Mouse (Mus musculus) megakaryocyte, embryonic 14.5 days (primary cell): Measurements from ENCODE around the gene Pbx4. TPM values are rescaled to one million over a fixed set of nuclear protein-coding genes. Genes with fewer than 3 reads are reported as not detected.

ENCODE experiments used
- H3K27me3 ChIP-seq: replicated peaks from 2 replicates; pipeline ENCODE3; 2012; ENCODE audit warnings: inconsistent platforms
- H3K36me3 ChIP-seq: replicated peaks from 2 replicates; pipeline ENCODE3; 2012; ENCODE audit warnings: low read length, inconsistent platforms, mixed read lengths
- H3K4me1 ChIP-seq: 2 replicates; pipeline ENCODE4 v1.6.1; 2012; ENCODE audit warnings: inconsistent platforms
- H3K4me3 ChIP-seq: replicated peaks from 2 replicates; pipeline ENCODE3; 2012; ENCODE audit warnings: moderate library complexity, mild to moderate bottlenecking, inconsistent platforms
- H3K9me3 ChIP-seq: 2 replicates; pipeline ENCODE4 v1.6.1; 2012; ENCODE audit warnings: inconsistent platforms
- FLI1 ChIP-seq: IDR thresholded peaks from 2 replicates; pipeline ENCODE4 v1.6.1; 2012; ENCODE audit warnings: low read length, inconsistent platforms, mixed read lengths
- GATA1 ChIP-seq: IDR thresholded peaks from 3 replicates; pipeline ENCODE4 v1.6.1; 2012; ENCODE audit warnings: mixed read lengths, low read length, inconsistent platforms, borderline replicate concordance
- polyA plus RNA-seq: library from polyadenylated mRNA; stranded (reverse); fragments of >175 nt; gene quantifications from 2 replicates; pipeline ENCODE4 v1.2.3, GENCODE M21; 2012; ENCODE audit warnings: low replicate concordance; ENCODE audit not compliant: insufficient read depth

The Pbx4 gene
- polyA plus RNA-seq, 1 experiment = 1.7 TPM

DNA sequence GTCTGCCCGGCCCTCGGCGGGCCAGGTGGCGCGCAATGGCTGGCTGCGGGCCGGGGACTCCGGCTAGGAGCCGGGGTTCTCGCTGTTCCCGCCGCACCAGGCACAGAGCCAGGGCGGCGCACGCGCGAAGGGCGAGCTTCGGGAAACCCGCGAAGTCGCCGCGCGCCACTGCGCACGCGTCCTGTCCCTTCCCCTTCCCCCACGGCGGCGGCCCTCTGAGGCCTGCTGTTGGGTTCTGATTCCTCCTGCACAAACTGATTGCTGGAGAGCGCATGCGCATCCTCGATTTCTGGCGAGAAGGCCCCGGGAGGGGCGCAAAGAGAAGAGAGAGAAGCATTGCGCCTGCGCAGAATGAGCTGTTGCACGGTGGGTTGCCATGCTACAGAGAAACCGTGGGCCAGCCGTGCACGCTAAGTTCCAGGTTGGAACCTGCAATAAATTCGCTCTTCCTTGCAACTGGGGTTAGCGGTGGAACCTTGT lies 70.8 kb downstream of the Pbx4 start:
- no peaks in the 10 kb centered on the region for H3K9me3 ChIP-seq
- H3K4me3 ChIP-seq = peak overlapping the region; percentile 99
- TF ChIP-seq GATA1 (no peak), FLI1 (no peak; the same call in 1 of the 2 replicates)
- no peaks in the 10 kb centered on the region for H3K27me3 ChIP-seq
- peaks cover 29% of the 10 kb centered on the region for H3K36me3 ChIP-seq
- peaks cover 67% of the 10 kb centered on the region for H3K4me1 ChIP-seq

DNA sequence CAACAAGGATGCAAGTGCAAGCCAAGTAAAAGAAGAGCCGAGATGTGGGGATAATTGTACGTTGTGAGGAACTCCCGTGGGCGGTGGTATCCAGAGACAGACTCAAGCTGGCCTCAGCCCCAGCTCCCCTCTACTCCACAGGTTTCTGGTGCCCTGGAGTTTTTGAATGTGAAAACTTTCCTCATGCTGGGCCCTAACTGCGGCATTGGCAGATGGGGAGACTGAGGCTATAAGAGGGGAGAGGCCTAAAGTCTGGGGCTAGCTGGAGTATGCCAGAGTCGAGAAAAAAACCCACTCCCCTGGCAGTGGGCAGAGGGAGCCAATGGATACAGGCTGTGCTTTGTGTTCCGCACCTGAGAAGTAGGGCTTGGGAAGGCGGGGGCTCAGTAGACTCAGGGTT lies 71.8 kb downstream of the Pbx4 start:
- H3K4me3 ChIP-seq = no peak overlapping the region
- H3K27me3 ChIP-seq = no peaks in the 10 kb centered on the region
- H3K4me1 ChIP-seq = peaks cover 67% of the 10 kb centered on the region
- H3K9me3 ChIP-seq = no peaks in the 10 kb centered on the region
- TF ChIP-seq FLI1 (no peak), GATA1 (no peak)
- H3K36me3 ChIP-seq = peaks cover 32% of the 10 kb centered on the region

DNA sequence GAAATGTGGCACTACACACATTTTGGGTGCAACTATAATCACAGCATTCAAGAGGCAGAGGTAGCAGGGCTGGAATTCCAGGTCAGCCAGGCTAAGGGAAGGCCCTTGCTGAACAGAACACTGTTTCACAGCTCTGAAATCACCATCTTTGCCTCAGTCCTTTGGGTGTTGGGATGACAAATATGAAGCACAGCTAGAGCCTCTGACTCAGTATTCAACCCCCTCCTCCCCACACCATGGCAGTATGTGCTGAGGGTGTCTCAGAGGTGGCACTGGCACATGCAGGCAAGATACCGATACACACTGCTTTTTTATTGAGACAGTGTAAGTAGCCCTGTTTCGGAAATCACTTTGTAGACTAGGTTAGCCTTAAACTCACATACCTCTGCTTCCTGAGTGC lies 74.0 kb downstream of the Pbx4 start:
- peaks cover 47% of the 10 kb centered on the region for H3K36me3 ChIP-seq
- H3K27me3 ChIP-seq = no peaks in the 10 kb centered on the region
- TF ChIP-seq GATA1 (no peak), FLI1 (no peak)
- peaks cover 60% of the 10 kb centered on the region for H3K4me1 ChIP-seq
- no peak overlapping the region for H3K4me3 ChIP-seq
- H3K9me3 ChIP-seq = no peaks in the 10 kb centered on the region

DNA sequence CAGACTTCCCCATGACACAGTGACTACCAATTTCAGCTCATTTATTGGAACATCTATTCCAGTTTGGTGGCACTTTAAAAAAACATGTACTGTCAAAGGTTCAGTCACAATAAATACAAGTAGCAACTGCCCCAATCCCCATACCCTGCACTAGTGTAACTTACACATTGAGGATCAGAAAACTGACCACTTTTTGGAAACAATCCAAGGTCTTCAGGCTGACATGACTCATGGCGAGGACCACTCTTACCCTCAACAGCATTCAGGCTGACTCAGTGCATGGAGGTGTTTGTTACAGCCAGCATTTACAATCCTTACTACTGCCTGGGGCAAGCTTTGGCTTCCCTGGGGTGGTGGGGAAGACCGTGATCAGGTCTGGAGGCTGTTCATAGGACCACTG lies 74.8 kb downstream of the Pbx4 start:
- H3K36me3 ChIP-seq = peaks cover 55% of the 10 kb centered on the region
- no peak overlapping the region for H3K4me3 ChIP-seq
- peaks cover 59% of the 10 kb centered on the region for H3K4me1 ChIP-seq
- no peaks in the 10 kb centered on the region for H3K27me3 ChIP-seq
- no peaks in the 10 kb centered on the region for H3K9me3 ChIP-seq
- TF ChIP-seq FLI1 = no peak
- no peak for TF ChIP-seq GATA1

DNA sequence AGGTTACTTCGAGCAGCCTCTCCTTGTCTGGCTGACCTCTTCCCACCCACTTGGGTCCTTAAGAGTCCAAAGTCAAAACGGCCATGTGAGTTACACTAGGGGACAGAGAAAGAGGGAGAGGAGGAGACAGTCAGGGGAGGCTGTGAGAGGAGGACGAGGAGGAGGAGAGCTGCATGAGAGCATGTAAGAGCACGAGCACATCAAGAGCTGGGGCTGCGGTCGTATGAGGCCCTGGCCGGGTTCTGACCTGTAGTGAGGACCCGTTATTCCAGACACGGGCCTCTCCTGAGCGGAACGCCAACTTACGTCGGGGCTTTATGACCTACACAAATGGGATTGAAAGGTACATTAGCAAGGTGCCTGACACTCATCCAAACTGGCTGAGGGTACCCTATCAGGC lies 79.6 kb downstream of the Pbx4 start:
- no peak for TF ChIP-seq FLI1
- TF ChIP-seq GATA1 = no peak
- peaks cover 99% of the 10 kb centered on the region for H3K36me3 ChIP-seq

DNA sequence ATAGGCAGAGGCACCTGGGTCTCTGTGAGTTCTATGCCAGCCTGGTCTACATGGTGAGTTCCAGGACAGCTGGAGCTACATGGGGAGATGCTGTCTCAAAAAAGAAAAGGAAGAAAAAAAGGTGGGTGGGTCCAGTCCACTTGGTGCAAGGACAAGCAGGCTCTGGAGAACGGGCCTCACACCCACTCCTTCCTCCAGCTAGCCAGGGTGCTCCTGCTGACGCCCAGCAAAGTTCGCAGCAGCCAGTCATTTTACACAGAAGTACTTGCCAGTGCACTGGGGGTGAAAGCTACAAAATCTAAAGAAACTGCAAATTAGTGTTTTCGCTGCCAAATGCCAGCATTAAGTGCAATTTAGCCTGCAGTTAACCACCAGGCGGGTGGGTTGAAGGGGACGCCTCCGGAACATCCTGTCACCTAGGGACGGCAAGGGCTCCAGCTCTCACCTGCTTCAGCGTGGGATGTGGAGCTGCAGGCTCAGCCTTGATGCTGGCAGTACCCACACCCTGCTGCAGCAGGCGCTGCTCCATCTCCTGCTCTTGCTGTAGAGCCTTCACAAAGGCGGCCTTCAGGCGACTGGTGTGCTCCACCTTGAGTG lies 80.3 kb downstream of the Pbx4 start:
- Histone ChIP-seq H3K36me3 (peaks cover 100% of the 10 kb centered on the region), H3K4me3 (no peak overlapping the region), H3K4me1 (peaks cover 53% of the 10 kb centered on the region), H3K9me3 (no peaks in the 10 kb centered on the region), H3K27me3 (no peaks in the 10 kb centered on the region)
- TF ChIP-seq FLI1 (no peak), GATA1 (no peak)

More for the DNA sequence above, 79.6 kb downstream of the Pbx4 start:
- Histone ChIP-seq H3K9me3 (no peaks in the 10 kb centered on the region), H3K4me3 (no peak overlapping the region), H3K4me1 (peaks cover 50% of the 10 kb centered on the region), H3K27me3 (no peaks in the 10 kb centered on the region)

DNA sequence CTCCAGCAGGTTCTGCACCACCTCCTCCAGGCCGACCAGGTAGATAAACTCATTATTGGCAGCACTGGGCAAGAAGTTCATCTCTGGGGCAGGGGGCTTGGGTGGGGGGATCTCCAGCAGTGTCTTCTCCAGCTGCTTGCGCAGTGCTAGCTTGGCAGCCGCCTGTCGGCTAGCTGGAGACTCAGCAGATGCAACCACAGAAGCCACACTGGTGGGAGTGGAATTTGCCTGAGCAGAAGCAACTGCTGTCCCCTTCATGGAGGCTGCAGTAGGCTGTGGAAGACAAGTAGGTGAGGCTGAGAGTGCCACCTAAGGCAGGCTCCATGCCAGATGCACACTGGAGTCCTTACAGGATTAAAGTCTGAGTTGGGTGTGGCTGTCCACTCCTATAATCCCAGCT lies 82.2 kb downstream of the Pbx4 start:
- no peak for TF ChIP-seq GATA1
- no peak for TF ChIP-seq FLI1
- Histone ChIP-seq H3K9me3 (no peaks in the 10 kb centered on the region), H3K27me3 (no peaks in the 10 kb centered on the region), H3K36me3 (peaks cover 94% of the 10 kb centered on the region), H3K4me3 (no peak overlapping the region), H3K4me1 (peaks cover 60% of the 10 kb centered on the region)

DNA sequence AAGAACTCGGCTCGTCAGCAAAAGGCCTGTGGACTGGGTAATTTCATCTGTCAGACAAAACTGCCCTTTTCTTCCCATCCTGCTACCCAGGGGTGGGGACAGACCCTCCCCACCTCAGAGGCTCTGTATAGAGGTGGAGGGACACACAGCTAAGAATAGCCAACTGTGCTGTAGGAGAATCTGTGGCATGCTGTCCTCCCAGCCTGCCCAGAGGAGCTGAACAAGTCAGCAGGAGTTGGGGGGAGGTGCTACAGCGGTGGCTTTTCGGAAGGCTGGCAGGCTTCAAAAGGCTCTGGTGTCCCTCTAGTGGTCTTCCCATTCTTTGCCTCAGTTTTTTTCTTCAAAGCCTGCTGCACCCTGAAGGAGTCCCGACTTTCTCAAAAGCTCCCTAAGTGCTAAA lies 83.5 kb downstream of the Pbx4 start:
- H3K36me3 ChIP-seq = peaks cover 91% of the 10 kb centered on the region
- H3K27me3 ChIP-seq = no peaks in the 10 kb centered on the region
- no peaks in the 10 kb centered on the region for H3K9me3 ChIP-seq
- TF ChIP-seq FLI1 (no peak), GATA1 (no peak)
- H3K4me3 ChIP-seq = no peak overlapping the region
- H3K4me1 ChIP-seq = peaks cover 66% of the 10 kb centered on the region

DNA sequence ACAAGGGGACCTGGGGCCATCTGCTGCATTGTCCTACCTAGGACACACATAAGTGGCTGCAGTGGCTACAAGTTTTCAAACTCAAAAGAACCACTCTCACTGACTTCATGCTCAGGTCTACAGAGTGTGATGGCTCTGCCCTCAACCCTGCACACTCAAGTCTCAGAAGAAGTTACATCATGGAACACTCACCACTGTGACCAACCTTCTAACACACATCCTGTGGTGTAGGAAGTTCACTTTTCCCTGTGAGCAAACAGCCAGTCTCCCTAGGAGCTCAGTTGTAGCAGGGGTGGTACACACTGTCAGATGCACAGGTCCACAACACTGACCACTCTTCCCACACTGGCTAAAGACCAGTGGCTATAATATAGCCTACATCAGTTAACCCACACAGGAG lies 86.2 kb downstream of the Pbx4 start:
- H3K9me3 ChIP-seq = no peaks in the 10 kb centered on the region
- peaks cover 87% of the 10 kb centered on the region for H3K4me1 ChIP-seq
- TF ChIP-seq GATA1 (no peak), FLI1 (no peak)
- no peaks in the 10 kb centered on the region for H3K27me3 ChIP-seq
- peak overlapping the region; percentile 3 for H3K4me3 ChIP-seq
- H3K36me3 ChIP-seq = peaks cover 91% of the 10 kb centered on the region

DNA sequence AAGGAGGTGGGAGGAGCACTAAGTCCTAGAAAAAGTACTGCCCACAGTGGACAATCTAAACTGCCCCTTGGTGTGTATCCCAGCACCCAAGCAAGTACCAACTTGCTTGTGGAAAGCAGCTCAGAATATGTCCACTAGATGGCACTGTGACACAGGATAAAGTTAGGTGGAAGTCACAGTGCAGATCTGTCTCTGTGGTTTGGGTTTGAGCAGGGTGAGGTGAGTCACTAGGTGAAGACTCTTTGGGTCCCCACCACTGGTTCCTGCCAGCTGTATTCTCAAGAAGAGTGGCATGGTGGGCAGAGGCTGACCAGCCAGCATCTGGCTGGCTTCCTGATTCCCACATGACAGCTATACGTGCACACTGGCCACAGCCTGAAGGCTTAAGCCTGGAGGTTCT lies 86.7 kb downstream of the Pbx4 start:
- TF ChIP-seq GATA1 = no peak
- TF ChIP-seq FLI1 = no peak
- H3K4me3 ChIP-seq = peak overlapping the region; percentile 26
- peaks cover 91% of the 10 kb centered on the region for H3K36me3 ChIP-seq
- H3K27me3 ChIP-seq = no peaks in the 10 kb centered on the region
- H3K9me3 ChIP-seq = no peaks in the 10 kb centered on the region
- peaks cover 92% of the 10 kb centered on the region for H3K4me1 ChIP-seq
